Mouse (Mus musculus) small intestine, adult 2 months (tissue): Measurements from ENCODE around the gene March7.

Source experiments
- CTCF ChIP-seq: fragments of 200-500 bp; IDR thresholded peaks from 2 replicates; pipeline ENCODE4 v1.5.1; 2012; ENCODE audit warnings: low read depth, mild to moderate bottlenecking, control low read depth, inconsistent platforms, low read length, moderate library complexity, mixed read lengths; ENCODE audit not compliant: insufficient replicate concordance, insufficient read length; ENCODE audit errors: extremely low read depth
- POLR2A ChIP-seq: fragments of 200-500 bp; IDR thresholded peaks from 2 replicates; pipeline ENCODE4 v1.6.1; 2012; ENCODE audit warnings: low read depth, mild to moderate bottlenecking, control low read depth, inconsistent platforms, low read length, moderate library complexity

DNA sequence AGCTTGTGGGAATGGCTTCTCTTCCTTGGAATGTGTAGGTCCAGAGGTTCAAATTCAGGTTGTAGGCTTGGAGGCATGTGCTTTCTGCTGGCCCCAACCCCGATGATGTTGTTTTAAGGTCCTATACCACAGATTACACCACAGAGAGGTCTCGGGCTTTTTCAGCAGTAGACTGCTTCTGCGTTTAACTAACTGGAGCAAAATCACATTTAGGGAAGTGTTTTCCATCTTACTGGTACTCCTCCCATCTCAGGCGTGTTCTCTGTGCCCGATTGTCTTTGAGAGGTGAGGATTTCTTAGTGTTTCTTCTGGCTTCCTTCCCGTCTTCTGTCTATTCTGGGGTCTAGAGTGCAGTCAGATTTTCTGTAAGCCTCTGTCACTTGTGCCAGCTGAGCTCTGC, 7.9 kb downstream of the March7 start:
- TF ChIP-seq CTCF, result no peak
- no peak for TF ChIP-seq POLR2A
